Mouse (Mus musculus): ENCODE measurements around the gene Gas1.

- TF ChIP-seq MAFK (IDR thresholded peaks at IDR 0.05; ENCODE audit: insufficient read depth, low read depth, low read length), result no peak
- no peak for TF ChIP-seq ZC3H11A (IDR thresholded peaks at IDR 0.05; ENCODE audit: borderline replicate concordance, low read depth, low read length)
- no peak for TF ChIP-seq CHD2 (IDR thresholded peaks at IDR 0.05; ENCODE audit: low read depth, low read length)
- no peak for TF ChIP-seq HCFC1 (IDR thresholded peaks at IDR 0.05; ENCODE audit: borderline replicate concordance, insufficient read depth, low read length)
- no peak for TF ChIP-seq ZNF384 (IDR thresholded peaks at IDR 0.05; ENCODE audit: low read depth, low read length)
Measured at GRCm38 (mm10) chr13:60146231-60146630, 30.9 kb downstream of the Gas1 start.
